Mouse (Mus musculus) left cerebral cortex, postnatal 4 days (tissue): ENCODE results near the gene Apoa4. TPM values are rescaled to one million over a fixed set of nuclear protein-coding genes. Genes with fewer than 3 reads are reported as not detected.

ENCODE experiments used
- DNase-seq: peaks from one replicate; pipeline ENCODE4 v3.0.0-alpha.2; 2022
- intact Hi-C: fragments of 180-260 bp; cut with DNase I; formaldehyde crosslinking; loops from one replicate; pipeline ENCODE4 v1.15.1; 2025
- total RNA-seq, 2 experiments: library from RNA; stranded (reverse); gene quantifications; 2 replicates each; pipeline ENCODE4 v1.2.3; 2021

Apoa4 gene
- total RNA-seq, 2 experiments from 2014 or later = not detected

DNA sequence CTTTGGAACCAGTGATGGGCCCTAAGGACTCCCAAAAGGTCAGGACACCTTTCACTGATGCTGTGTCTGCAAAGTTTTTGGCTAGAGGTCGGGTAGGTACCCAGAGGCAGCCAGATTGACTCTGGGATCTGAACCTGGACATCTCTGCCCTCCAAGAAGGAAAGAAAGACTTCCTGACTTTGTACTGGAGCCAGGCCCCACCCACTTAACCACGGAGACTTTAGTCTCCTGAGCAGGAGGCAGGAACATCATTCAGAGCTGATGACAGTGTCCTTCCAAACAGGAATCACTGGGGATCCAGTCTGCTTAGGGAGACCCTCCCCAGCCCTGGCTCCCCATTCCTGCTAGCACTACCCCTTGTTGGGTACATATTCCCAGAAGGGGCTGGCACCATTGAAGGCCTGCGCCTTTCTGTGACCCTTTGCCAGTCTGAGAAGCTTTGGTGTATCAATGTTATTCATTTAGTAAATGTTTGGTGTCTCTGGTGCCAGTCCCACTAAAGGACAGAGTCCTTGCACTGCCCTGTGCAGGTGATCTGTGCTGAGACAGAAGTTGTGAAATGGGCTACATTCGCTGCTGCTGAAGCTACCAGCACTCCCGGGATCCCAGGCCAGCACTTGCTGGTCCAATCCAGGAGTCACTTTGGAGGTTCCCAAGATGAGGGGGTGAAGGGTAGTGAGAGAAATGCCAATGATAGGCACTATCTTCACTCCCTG lies 15.4 kb upstream of the Apoa4 start:
- intact Hi-C loops = no loop called here
- no peak for DNase-seq

- no peak for DNase-seq
- intact Hi-C loops = no loop called here
These were observed 13.4 kb upstream of the Apoa4 start for GRCm38 (mm10) chr9:46227064-46227614.

DNA sequence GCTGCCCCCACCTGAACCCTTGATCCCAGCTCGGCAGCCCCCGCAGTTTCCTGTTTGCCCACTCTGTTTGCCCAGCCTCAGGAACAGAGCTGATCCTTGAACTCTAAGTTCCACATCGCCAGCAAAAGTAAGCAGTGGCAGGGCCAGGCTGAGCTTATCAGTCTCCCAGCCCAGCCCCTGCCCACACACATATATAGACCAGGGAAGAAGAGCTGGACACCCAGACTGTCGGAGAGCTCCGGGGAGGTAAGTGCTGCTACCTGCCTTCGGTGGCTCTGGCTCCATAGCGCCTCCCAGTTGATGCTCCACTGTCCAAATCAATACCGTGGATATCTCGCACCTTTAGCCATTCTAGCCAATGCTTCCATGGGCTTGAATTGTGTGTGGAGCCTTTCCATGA lies 12.0 kb upstream of the Apoa4 start, which contains the start of gene Apoa1:
Apoa1 (plus strand) TSS at position 90 of the 400 bp plus-strand sequence.
- DNase-seq = no peak
- intact Hi-C loops = no loop called here

DNA sequence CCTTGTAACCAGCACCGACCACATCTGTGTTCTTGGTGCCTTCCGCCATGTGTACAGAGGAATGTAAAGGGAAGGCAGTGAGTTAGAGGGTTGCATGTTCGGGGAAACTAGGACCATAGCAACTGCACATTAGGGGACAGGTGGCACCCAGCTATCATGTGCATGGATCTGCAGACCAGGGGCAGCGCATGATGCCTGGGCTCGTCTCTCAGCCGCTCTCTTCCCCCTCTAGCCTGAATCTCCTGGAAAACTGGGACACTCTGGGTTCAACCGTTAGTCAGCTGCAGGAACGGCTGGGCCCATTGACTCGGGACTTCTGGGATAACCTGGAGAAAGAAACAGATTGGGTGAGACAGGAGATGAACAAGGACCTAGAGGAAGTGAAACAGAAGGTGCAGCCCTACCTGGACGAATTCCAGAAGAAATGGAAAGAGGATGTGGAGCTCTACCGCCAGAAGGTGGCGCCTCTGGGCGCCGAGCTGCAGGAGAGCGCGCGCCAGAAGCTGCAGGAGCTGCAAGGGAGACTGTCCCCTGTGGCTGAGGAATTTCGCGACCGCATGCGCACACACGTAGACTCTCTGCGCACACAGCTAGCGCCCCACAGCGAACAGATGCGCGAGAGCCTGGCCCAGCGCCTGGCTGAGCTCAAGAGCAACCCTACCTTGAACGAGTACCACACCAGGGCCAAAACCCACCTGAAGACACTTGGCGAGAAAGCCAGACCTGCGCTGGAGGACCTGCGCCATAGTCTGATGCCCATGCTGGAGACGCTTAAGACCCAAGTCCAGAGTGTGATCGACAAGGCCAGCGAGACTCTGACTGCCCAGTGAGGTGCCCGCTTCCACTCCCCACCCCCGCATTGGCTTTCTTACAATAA lies 10.7 kb upstream of the Apoa4 start:
- intact Hi-C loops = no loop called here

DNA sequence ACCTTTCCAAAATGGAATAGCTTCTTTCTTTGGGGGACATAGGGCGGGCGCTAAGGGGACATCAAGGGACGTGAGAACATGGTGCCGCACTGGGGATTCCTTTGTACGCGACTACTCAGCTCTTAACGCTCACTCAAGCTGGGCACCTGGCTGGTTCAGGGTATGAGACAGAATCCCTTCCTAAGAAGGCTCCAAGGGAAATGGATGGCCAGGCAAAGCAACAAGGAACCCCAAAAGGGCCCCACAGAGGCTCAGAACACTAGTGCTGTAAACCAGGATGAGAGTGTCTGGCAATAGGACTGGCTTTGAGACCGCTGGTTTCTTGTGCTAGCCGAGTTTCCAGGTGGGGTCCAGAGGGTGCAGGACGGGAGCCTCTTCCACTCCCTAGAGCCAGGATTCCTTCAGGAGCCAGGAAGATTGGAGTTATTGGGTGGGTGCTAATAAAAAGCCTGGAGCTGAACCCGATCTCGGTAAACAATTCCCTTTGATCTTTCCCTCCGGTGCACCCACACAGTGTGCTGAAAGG lies 10.0 kb upstream of the Apoa4 start:
- intact Hi-C loops = no loop called here
- no peak for DNase-seq

More for the DNA sequence above, 10.7 kb upstream of the Apoa4 start:
- DNase-seq = peak; percentile 83

DNA sequence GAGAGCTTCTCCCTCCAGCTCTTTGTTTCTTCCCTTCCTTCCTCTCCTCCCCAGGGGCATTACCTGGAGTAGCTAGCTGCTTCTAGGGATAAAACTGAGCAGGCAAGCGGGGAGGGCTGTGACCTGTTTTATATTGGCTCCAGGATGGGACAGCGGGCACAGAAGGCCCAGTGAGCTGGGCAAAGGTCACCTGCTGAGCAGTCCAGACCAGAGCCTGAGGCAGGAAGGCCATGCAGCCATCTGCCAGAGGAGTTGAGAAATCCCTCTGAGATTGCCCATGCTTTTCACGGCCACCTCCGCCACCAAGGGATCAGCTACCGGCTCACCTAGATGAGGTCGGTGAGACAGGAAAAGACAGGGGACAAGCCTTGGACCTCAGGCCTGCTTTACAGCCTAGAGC lies 5.3 kb upstream of the Apoa4 start:
- DNase-seq = no peak
- intact Hi-C loops = no loop called here

DNA sequence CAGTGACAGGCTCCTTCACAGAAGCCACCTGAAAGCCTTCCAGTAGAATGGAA lies 5.1 kb upstream of the Apoa4 start, which contains the start of gene Apoc3:
Apoc3 (minus strand) TSS at position 41 of the 53 bp plus-strand sequence.
- no peak for DNase-seq
- intact Hi-C loops = no loop called here

GRCm38 (mm10) chr9:46235649-46236048 lies 4.8 kb upstream of the Apoa4 start:
- DNase-seq = no peak
- intact Hi-C loops = no loop called here

DNA sequence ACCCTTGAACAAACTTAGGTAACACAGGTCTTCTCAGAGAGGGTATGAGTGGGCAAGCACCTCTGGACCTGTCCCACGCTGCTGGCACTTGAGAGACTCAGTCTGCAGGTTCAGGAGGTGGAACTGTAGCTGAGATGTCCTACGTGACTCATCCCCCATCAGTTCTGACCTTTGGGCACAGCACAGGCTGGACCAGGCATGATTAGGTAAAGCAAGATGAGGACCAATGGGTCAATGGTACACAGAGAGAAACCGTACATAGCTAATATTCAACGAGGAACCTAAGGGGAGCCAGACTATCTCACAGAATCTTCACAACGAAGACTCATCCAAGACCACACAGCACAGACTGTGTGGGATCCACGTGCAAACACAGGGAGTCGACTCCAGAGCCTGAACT lies 1.6 kb upstream of the Apoa4 start:
- no peak for DNase-seq
- intact Hi-C loops = no loop called here

DNA sequence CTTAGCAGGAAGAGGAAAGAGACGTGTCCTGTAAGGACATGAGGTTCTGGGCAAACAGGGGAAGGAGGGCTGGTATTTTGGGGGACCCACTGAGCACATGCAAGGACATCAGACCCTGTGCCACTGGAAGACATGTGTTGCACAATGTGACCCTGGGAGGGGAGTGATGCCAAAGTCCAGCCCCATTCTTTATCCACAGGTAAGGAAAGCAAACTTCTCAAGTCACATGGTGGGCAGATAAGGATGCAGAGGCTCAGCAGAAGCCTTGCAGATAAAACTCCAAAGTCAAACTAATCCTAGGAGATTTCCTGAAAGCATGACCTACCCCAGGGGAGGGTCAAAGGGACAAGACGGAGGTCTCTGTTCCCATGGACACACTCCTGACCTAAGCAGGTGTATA lies 1.3 kb downstream of the Apoa4 start:
- intact Hi-C loops = no loop called here
- DNase-seq = no peak

GRCm38 (mm10) chr9:46243122-46243521 lies 2.6 kb downstream of the Apoa4 start:
- no peak for DNase-seq
- intact Hi-C loops = no loop called here

GRCm38 (mm10) chr9:46243584-46243983 lies 3.1 kb downstream of the Apoa4 start:
- no peak for DNase-seq
- intact Hi-C loops = no loop called here

DNA sequence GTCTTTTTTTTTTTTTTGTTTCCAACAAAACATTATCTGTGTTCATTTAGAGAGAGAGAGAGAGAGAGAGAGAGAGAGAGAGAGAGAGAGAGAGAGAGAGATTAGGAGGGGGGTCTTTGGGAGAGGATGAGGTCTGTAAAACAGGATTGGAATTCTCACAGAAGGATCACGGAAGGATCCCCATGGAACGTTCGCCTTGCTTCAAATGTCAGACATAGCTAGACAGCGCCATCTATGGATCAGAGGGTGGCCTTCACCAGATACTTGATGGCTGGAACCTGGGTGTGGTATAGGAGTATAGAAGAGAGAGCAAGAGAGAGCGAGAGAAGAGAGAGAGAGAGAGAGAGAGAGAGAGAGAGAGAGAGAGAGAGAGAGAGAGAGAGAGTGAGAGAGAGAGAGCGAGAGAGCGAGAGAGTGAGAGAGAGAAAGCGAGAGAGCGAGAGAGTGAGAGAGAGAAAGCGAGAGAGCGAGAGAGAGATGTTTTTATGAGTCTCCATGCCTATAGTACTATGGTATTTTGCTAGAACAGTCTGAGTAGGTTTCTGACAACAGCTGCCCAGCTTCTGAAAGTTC lies 6.3 kb downstream of the Apoa4 start:
- peak; percentile 70 for DNase-seq
- intact Hi-C loops = loop anchor here (5.0 kb wide), 1 partner anchor 245 kb away; no protein-coding TSS in a partner anchor

DNA sequence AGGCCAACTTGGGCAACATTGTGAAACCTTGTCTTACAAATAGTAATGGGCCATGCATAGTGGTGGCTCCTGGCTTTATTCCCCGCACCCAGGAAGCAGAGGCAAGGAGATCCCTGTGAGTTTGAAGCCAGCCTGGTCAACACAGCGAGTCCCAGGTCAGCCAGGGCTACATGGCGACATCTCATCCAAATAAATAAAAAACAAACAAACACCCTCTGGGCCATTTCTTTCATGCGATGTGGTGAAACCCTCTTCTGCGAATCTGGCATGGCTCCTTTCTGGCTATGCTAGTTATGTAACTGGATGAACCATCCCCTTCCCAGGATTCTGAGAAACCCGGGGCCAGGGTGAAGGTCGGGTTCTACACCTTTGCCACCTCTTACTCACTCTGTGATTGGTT lies 15.7 kb downstream of the Apoa4 start:
- intact Hi-C loops = no loop called here
- DNase-seq = no peak

DNA sequence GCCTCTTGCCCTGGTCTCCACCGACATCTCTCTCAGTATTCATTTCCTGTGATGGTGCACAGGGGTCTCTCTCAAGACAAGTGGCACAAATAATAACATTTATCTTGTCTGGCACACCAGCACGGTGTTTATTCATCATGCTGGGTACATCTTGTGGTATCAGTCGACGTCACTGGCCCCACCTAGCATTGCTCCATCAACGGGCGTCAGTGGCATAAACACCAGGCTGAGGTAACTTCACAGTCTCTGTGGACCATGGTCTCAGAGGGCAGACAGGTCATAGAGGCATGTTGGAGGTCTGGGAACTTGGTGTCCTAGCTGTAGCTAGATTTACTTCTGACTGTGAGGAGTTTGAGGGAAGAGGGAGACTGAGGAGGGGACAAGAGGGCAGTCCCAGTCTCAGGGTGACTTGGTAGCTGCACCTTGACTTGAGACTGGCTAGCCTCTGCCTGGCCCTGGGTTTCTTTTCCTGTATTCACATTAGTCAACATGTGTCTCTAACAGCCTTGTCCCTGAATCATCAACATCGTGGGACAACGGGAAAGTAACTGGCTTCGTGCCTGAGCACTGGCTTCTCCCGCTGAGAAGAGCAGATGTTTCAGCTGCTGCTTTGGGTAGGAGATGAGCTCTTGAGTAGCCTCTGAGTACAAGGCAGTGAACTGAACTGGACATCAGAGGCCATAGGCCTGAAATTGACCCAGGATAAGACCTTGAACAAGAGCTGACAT lies 16.3 kb downstream of the Apoa4 start:
- DNase-seq = no peak
- intact Hi-C loops = no loop called here

- DNase-seq = no peak
- intact Hi-C loops = no loop called here
These were observed 17.1 kb downstream of the Apoa4 start for GRCm38 (mm10) chr9:46257546-46257945.

- intact Hi-C loops = no loop called here
- no peak for DNase-seq
These were observed 18.6 kb downstream of the Apoa4 start for GRCm38 (mm10) chr9:46259111-46259510.

DNA sequence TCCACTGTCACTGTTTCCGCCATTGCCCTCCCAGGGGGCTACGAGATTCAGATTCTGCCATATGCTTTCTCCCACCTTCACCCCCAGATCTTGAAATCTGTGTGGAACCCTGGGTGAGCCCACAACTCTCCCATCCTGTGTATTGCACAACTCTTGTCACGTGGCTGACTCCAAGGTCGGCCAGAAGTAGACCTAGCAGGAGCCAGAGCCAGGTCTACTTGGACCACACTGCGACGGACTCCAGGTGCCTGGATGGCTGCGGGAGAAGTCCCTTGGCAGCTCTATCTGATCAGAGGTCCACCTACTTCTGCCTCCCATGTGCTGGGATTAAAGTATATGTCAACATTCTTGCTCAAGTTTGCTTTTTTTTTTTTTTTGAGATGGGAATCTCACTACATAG lies 20.6 kb downstream of the Apoa4 start:
- no peak for DNase-seq
- intact Hi-C loops = no loop called here

DNA sequence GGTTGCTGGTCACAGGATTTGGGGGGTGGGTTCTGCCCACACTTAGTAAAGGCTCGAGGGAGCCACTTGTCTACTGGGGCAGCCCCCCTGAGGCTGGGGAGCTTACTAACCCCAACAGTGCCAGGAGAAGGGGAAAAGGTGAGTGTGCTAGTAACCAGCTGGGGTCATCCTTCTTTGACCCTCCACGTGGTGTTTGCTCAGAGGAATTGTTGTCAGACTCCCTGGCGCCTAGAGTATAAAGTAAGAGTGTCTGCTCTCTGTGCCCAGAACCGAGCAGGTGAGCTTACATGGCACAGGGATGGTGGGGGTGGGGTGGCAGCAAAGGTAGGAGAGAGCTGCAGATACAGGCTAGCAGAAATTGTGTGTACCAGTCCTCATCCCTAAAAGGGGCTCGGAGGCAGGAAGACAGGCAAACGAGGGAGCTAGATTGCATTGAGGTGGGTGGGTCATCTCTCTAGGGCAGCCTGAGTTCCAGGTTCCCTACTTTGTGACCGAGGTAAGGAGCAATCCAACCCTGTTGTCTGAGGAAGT lies 27.9 kb downstream of the Apoa4 start, which contains the start of gene Apoa5:
Apoa5 (plus strand) TSS at position 291 of the 531 bp plus-strand sequence.
- intact Hi-C loops = no loop called here
- DNase-seq = no peak

DNA sequence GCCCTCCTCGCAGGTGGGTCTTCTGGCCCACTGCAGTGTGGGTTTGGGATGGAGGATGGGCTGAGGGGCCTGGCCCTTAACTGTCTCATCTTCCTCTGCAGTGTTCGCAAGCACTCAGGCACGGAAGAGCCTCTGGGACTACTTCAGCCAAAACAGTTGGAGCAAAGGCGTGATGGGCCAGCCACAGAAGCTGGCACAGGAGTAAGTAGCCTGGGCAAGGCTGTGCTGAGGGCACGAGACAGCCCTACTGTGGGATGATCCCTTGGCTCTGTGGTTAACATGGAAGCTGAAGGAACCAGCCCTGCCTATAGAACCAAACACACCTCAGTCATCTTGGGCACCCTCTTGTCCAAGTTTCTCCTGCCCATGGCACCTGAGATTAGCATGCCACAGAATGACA lies 28.6 kb downstream of the Apoa4 start:
- no peak for DNase-seq
- intact Hi-C loops = no loop called here

DNA sequence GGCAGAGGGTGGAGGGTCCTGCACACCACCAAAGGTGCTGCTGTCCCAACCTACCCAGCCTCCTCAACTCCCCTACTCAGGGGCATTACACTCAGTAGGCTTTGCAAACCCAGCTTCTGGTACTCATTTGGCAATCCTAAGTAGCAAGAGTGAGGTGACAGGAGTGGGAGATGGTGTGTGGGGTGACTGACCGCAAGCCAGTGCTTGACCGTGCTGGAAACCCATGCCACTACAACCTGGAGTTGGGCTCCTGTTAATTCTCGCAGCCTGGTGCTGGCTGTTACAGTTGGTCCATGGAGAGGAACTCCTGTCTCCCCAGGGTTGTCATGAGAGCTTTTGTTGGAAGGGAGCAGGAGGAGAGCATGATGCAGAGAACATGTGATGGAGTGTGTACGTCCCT lies 30.3 kb downstream of the Apoa4 start:
- no peak for DNase-seq
- intact Hi-C loops = no loop called here
